Mouse (Mus musculus) lung, postnatal 36 days (tissue): Measurements from ENCODE around the gene Adamts17.

Experiments used
- DNase-seq: peaks from one replicate; pipeline ENCODE4 v3.0.0; 2022; ENCODE audit warnings: mixed read lengths

Gene Adamts17

DNA sequence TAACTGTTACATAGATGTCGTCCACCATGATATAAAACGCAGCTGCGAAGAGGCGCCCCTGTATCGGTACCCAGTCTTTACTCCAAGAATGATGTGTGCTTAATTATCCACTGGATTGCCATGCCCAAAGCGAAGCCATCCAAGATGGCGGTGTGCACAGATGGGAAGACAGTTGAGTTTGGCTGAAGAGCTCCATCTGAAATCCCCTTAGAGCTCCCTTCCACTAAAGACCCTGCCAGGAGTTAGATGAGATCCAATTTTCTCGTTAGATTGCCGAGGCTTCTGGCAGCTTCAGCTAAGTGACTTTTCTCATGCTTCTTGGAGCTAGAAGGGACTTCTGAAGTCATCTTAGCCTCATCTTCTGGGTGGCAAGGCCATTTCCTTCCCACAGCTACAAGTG is 136.8 kb downstream of the Adamts17 start:
- DNase-seq, result no peak

DNA sequence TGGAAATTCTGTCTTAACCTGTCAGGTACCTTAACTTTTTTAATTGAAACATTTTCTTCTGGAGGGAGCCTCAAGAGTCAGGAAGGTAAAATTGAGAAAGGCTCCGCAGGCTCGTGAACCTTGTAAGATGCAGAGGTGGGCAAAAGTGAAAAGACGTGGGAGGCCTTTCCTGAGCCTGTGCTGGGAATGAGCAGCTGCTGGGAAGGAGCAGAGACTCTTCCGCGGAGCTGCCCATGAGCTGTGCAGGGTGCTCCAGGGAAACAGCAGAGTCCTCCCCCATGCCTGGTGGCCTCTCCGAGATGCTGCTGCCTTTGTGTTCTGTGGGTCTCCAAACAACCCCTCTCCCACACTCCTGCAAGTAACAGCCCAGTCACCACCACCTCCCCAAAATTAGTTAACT is 142.1 kb downstream of the Adamts17 start:
- DNase-seq, result no peak

DNA sequence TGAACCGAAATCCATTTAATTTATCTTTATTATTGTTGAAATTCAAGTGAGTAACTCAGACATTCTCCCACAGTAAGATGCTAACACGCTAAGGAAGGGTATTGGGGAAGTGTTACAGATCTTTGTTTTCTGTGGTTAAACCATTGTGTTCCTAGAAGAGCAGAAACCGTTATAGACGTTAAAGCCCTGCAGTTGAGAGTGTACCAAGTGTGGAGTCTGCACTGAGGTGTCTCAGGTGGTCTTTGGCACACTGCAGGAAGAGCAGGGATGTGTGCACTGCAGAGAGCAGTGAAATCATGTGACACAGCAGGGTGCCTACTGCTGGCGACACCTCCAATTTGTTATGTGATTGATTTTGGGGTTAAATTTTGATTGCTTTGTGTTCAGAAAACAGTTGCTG is 142.5 kb downstream of the Adamts17 start:
- no peak for DNase-seq

GRCm38 (mm10) chr7:66987671-66988070 is 148.1 kb downstream of the Adamts17 start:
- no peak for DNase-seq

- DNase-seq, result no peak
Observed at GRCm38 (mm10) chr7:66988441-66988840, 148.9 kb downstream of the Adamts17 start.

DNA sequence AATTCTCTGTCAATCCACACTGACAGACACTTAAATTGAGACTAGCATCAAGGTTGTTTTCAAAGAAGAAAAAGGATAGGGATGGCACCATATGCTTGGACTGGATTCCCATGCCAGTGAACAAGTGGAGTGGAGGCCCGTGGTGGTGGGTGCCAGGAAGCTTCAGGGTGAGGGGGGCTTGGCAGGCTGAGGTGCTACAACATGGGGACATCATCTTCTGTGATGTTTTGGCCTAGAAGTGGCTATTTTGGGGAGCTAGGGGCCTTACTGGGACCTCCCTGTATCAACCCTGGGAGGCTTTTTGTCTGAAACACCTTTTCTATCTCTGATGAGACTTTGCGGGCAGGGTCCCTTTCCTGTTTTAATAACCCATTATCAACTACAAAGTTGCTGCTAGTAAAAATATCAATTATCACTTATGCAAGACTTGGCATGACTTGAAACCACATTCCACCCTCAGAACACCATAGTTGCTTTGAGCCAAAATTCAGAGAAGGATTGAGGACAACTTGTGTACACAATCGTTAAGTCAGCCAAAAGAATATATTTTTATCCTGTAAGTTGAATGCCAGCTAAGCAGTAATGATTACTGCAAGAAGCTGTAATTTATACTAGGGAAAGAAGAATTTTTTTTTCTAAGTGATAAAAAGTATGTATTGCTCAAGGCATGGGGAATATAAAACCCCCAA is 150.0 kb downstream of the Adamts17 start:
- peak; percentile 10 for DNase-seq

GRCm38 (mm10) chr7:66998821-66999220 is 159.3 kb downstream of the Adamts17 start:
- no peak for DNase-seq

DNA sequence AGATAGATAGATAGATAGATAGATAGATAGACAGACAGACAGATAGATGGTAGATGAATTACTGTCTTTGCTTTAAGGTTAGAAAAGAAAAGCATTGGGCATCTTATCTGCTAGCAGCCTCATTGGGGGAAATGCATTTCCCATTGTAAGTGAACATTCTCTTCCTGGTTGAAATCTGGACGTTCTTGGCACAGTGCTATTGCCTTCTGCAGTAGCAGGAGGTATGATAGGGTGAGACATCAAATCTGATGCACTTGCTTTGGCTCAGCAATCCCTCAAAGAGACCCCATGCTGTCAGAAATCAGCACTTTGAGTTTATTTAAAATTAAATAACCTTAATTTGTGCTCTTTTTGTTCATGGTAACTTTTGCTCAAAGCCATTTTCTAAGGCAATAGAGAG is 164.1 kb downstream of the Adamts17 start:
- DNase-seq, result no peak

GRCm38 (mm10) chr7:67004220-67004619 is 164.7 kb downstream of the Adamts17 start:
- DNase-seq, result no peak

DNA sequence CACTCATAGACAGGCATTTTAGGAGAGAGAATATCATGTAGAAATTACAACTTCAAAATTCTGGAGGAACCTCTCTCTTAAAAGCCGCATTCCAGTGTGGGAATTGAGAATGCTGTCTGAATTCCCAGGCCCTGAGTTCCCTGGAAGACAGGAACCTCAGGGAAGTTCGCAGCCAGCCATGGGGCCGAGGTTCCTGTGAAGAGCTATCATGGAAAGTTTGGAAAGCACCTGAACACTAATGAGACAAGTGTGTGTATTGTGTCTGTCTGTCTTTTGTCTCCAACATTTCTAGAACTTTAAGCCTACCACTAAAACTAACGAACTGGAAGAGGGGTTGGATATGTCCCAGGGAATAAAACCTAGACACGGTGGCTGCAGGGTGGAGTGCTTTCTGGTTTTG is 170.3 kb downstream of the Adamts17 start:
- no peak for DNase-seq

GRCm38 (mm10) chr7:67012011-67012751 is 172.6 kb downstream of the Adamts17 start:
- DNase-seq, result peak; percentile 11

GRCm38 (mm10) chr7:67013211-67013895 is 173.8 kb downstream of the Adamts17 start:
- DNase-seq, result peak; percentile 62

DNA sequence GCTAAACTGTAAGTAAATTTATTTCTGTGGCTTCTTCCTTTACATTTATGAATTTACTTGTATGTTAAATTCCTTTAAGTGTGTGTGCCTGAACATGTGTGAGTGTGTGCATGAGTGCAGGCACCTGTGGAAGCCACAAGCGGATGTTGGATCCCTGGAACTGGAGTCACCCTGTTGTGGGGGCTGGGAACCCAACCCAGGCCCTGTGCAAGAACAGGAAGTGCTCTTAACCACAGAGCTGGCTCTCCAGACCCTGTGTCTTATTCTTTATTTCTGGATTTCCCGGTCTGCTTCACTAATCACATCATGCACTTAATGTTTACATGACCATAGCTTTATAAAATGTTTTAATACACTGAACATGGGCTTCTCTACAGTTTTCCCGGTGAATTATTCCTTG is 180.4 kb downstream of the Adamts17 start:
- no peak for DNase-seq

- no peak for DNase-seq
Observed at GRCm38 (mm10) chr7:67026114-67027070, 186.9 kb downstream of the Adamts17 start.

- DNase-seq, result no peak
Observed at GRCm38 (mm10) chr7:67027216-67027615, 187.7 kb downstream of the Adamts17 start.

DNA sequence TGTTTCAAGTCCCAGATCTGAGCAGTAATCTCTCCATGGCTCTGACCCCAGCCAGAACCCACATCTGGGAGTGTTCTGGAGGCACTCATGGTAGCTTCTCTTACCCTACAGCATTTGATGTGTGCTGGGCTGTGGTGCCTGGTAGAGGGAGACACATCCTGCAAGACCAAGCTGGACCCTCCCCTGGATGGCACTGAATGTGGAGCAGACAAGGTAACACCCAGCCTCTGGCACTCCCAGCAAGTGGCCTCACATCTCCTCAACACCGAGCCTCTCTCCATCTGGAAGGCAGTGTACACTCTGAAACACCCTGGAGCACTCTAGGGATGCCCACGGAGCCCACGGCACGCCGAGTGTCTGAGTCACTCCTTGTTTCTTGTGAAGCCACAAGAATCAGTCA is 188.2 kb downstream of the Adamts17 start:
- DNase-seq, result no peak

- no peak for DNase-seq
Observed at GRCm38 (mm10) chr7:67028902-67029301, 189.4 kb downstream of the Adamts17 start.

DNA sequence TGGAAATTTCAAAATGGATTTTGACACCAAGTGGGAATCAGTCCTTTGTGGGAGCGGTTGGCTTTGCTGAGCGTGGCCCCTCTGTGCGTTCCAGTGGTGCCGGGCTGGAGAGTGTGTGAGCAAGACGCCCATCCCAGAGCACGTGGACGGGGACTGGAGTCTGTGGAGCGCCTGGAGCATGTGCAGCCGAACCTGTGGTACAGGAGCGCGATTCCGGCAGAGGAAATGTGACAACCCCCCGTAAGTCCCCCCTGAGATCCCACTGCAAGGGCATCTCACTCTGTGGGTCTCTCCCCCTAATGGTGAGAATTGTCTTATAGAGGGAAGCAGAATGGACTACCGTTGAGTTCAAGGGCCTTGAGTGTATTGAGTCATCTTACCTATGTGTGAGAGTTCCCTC is 189.9 kb downstream of the Adamts17 start:
- DNase-seq, result no peak

- no peak for DNase-seq
Observed at GRCm38 (mm10) chr7:67031284-67031683, 191.7 kb downstream of the Adamts17 start.

GRCm38 (mm10) chr7:67032616-67033015 is 193.1 kb downstream of the Adamts17 start:
- no peak for DNase-seq

DNA sequence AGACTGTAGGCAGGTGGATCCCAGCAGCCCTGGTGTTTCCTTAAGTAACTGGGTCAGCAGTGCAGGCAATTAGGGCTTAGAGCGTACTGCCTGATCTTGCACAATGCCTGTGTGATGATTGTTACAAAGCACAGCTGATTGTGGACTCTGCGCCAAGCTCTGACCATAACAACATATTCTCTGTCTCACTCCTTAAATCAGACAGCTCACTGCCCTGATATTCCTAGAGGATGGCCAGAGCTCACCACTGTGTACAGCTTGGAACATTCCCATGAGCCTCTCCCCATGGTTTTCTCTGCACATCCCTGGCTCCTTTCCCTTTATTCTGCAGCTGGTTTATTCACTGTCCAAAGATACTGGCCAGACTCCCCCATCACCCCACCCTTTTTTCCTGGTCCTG is 194.8 kb downstream of the Adamts17 start:
- DNase-seq, result peak; percentile 79

DNA sequence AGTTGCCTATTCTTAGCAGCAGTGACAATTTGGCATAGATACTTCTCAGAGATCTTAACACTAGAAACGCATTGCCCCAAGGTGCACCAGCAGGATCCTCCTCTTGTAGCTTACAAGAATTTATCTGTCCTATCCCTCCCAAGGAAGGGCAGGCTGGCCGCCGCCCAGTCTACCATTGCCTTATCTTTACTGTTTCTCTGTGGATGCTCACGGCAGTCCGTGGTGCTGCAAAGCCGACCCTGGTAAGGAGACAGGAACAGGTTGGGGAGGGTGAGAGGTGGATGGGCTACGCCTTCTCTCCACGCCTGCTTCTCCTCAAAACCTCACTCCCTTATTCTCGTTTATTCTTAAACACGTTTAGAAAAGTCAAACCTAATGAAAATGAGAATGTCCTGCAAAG is 195.7 kb downstream of the Adamts17 start:
- no peak for DNase-seq

- DNase-seq, result no peak
Observed at GRCm38 (mm10) chr7:67035661-67036060, 196.1 kb downstream of the Adamts17 start.
